Mouse (Mus musculus) frontal cortex, adult (tissue): ENCODE data around the gene Snx27.

Source experiments
- ATAC-seq: cut with Nextera tagmentation; 2 replicates; pipeline ENCODE4 v1.9.2; 2017; ENCODE audit warnings: mild to moderate bottlenecking, moderate library complexity, mixed read lengths; ENCODE audit not compliant: low TSS enrichment

The Snx27 gene

DNA sequence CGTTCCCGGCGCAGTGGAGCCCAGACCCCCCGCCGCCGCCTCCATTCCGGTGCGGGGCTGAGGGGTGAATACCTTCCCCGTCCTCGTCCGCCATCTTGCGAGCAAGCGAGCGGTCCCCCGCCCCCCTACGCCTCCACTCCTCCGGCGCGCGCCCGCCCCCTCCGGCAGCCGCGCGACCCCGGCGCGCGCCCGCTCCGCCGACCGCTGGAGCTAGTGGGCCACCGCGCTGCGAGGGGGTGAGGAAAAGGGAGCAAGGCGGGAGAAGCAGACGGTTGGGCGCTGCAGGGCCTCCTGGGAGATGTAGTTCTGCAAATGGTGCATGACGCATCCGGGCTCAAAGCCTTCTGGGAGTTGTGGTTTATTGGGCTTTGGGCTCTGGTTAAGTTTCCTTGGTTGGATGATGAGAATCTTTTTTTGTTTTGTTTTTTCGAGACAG, at the start of gene Snx27:
Gene Snx27, minus strand, starts transcription at position 261 of the 436 bp plus-strand sequence.
- peak; percentile 97 for ATAC-seq

DNA sequence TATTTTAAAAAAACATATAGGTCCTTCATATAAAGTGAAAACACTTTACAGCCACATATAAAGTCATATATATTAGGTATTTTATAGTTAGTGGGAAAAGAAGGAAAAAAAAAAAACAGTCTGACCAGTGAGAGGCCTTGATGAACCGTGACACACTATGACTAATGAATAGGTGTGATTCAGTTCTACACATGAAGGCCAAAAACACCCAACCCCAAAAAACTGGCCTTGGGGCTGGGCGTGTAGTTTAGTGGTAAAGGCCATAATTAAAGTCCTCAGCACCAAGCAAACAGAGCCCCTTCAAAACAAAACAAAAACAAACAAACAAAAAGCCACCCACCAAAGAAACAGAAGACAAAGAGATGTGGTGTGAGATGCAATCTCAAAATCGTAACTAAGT, 47.4 kb upstream of the Snx27 start:
- no peak for ATAC-seq

DNA sequence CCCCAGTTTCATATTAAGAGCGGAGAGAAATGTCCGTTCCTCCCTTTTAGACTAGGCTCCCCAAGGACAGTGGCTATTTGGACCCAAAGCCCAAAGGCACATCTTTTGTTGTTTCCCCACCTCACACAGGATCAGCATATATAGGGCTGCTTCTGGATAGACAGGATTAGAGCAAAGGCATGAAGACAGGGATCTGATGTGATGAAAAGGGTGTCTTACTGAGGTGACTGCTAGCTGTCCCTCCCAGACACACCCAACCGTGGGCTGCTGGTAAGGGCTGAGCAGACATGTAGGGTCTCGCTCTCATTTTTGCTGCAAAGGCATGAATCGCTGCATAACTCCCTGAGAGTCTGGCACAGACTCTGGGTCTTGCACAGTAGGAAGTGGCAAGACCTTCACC, 46.2 kb upstream of the Snx27 start:
- ATAC-seq, result no peak

DNA sequence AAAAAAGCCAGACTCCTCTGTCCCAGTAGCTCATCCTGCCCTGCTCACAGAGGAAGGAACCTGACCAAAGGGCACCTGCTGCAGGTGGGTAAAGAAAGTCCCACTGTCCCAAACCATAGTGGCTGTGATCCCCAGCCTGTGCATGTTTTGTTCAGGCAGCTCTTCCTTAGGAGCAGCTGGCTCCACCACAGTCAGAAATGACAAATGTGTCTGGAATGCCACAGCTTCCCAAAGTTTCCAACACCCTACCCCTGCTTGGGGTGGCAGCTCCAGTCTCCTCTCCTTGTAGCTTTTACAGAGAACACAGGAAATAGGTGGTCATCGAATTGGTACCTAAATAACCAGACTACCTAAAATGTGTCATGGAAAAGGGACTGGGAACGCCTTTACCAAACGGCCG, 41.8 kb upstream of the Snx27 start:
- ATAC-seq, result no peak

DNA sequence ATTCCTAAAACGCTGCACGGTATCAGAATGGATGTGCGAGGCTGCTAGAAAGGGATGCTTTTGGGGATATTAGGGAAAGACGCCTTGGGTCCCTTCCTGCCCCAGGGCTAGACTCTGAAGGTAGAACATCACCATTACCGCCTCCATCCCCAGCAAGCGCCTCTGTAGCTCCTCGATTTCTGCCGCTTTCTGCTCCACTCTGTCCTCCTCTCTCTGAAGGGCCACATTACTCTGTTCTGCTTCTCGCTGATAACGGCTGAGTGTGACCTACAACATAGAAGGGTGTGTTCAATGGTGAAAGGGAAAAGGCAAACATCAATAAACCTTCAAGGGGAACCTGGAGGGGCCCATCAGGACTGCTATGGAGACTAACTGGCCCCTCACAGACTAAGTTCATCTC, 40.0 kb upstream of the Snx27 start:
- ATAC-seq, result no peak

DNA sequence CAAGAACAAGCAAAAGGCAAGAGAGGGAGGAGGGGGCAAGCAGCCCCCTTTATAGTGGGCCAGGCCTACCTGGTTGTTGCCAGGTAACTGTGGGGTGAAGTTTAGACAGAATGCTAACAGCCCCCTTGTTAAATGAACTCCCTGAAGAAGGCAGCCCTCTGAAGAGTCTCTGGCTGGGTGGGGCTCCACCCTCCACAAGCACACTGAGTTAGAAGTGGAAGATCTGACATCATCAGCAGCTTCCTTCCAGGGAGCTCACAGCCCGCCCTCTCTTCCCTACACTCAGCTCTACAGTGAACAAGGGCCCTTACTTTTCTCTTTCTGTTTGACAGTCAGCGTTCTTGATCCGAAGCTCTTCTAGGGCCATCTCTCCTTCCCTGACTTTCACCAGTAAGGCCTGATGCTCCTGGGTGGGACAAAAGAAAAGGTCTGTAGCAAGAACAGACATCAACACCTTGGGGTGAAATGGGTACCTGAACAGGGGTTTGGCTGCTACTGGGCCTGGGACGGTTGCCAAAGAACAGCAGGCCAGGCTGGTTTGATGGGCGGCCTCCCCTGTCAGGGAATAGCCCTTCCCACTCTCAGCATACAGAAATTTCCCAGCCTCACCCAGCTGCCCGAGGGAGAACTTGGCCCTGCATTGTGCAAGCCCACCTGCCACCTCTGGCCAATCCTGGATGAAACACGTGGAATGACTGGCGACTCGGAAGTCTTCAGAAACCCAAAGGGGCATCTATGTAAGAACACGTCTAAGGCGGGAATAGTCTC, 39.4 kb upstream of the Snx27 start:
- ATAC-seq, result no peak

DNA sequence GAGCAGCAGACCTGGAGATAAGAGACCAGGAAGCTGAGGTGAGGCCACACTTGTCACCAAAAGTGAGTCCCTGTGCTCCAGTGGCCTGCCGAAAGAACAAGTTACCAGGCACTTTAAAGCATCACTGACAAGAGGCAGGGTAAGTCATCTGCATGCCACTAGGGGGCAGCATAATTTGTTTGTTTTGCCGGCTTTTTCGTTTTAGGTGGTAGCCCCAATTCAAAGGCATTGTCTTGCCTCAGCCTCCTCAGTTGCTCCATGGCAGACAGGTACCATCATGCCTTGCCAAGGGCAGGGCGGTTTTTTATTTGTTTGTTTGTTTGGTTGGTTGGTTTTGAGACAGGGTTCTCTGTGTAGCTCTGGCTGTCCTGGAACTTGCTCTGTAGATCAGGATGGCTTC, 34.2 kb upstream of the Snx27 start:
- ATAC-seq, result peak; percentile 55; the same call in 1 of the 2 replicates

DNA sequence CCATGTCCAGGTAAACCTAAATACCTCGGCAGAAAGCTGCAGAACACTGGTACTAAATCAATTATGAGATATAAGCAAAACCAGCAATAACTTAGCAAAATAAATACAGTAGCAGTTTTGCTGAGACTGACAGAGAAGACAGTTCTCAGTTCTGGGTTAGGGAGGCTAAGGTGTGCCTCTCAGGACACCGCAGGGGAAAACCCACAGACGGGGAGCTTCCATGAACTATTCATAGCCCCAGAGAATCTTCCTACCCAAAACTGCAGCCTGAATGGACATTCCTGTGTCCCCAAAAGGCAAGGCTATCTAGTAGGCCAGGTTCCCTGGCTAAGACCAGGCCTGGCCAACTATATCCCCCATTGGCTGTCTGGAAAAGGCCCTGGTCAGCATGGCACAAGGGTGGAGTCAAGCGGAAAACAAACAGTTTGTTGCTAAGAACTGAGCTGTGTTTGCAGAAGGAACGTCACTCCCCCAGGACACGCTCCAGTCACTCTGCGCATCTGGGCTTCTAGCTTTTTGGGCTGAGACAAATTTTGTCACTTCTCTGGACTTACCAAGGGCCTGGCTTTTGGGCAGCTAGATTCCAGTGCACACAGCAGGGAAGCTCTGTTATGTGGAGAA, 30.9 kb upstream of the Snx27 start:
- ATAC-seq, result no peak

DNA sequence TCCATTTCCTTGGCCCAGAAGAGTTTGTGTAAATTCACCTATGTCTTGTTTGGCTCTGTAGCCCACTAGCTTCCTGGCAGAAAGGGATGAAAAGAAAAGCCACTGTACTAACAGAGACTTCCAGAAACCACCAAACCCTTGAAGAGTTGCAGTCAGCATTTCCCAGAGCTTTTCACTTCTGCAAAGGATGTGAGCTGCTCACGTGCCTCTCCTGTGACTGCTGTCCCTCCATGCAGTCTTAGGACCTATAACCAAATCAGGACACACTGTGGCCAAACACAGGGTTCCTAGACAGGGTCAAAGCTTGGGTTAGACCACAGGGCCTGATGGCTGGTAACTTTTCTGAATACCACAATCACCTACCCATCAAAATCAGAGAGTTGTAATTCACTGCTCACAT, 29.8 kb upstream of the Snx27 start:
- ATAC-seq, result no peak

DNA sequence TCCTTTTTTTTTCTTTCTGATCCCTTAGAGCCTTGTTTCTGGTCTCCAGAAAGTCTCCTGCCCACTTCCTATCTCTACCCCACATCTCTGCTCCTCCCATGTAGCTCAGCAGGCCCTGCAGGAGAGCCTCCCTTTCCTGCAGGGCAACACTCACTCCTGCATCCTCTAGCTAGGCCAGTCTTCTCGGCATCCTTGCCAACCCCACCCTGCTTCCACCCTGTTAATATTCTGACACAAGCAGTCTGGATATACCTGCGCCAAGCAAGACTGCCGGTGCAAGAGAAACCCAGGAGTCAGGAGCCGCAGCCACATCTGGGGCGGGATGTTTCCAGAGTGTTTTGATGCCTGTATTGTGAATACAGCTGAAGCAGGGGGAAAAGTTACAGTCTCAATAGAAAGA, 29.3 kb upstream of the Snx27 start:
- ATAC-seq, result 0 out of 2 replicates have a peak, but pooled peaks have one; percentile 7

DNA sequence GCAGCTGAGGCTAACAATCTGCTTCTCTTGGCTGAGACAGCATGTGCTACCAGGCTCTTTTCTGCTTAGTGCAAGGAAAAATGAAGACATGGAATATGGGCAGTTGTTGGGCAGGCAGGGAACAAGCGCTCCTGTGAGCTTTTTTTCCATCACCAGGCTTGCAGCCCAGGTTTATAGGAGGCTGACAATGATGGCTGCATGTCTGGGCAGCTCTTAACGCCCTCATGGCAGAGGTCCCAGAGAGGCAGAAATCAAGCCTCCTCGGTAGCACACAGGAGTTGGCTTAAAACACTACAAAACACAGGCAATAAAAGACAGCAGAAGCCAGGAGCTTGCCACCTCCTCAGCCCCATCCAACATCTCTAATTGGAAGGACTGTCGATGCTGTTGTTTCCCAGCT, 28.8 kb upstream of the Snx27 start:
- peak; percentile 84 for ATAC-seq

DNA sequence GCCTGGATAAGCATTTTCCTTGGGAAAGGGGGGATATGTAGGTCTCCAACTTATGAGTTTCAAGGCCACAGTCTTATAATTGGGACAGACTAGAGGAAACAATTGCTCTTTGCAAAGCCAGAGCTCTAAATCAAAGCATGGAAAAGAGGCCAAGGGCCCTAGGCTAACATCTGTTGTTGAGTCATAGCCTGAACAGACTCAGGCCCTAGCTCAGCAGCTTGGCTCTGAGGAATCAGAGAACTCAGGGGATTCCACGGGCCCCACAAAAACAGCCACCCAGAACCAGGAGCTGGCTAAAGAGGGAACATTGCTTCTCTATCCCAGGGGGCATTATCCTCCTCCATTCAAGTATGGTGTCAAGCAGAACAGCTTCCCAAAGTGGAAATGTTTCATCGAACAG, 28.1 kb upstream of the Snx27 start:
- ATAC-seq, result peak; percentile 42

DNA sequence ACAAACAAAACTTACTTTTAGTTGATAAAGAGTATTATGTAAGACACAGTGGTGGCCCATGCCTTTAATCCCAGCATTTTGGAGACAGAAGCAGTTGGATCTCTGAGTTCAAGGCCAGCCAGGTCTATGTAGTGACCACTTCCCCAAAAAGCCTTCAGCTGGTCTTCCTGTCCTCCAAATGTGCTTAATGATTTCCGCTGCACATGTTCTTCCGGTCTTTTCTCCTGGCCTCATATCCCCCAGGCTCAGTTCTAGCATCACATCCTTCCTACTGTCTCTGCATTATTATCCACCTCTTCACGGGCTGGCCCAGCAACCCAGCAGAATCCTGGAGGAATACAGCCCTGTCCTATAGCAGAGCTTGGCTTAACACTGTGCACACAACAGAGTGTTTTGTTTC, 27.1 kb upstream of the Snx27 start:
- ATAC-seq, result no peak

DNA sequence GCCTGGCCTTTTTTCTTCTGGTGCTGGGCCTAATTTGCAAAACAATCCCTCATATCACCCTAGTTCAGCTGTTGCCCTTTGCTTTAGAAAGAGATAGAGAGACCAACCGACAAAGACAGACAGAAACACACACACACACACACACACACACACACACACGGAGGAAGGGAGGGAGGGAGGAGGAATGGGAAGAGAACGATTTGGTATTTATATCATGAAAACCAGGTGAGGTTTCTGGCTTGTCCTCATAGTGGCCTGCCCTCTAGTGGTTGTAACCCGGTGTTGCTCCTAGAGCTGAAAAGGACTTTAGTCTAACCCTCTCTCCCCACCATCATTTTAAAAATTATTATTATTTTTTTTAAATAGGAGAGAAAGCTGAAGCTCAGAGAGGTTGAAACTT, 19.4 kb upstream of the Snx27 start:
- ATAC-seq, result peak; percentile 85

DNA sequence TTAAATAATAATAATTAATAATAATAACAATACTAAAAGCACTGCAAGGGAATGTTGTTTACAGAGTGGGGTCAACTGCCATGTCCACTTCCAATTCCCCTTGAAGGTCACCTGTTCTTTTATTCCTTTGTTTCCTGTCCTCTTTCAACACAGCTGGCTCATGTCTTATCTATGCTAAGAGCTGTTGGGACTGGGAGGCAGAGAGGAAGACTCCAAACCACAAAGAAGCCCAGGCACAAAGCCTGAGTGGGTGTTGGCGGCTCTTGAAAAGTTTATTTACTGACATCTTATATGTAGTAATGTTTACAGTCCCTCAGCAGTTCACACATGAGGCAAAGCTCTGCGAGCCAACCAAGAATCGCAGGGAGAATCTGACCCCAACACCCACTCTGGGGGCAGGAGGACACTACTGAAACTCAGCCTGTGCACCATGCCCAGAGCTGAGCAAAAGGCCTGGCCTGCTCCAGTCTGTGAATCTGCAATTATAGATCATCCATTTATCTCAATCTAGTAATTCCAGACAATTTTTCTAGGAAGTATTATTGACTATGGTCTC, 14.8 kb upstream of the Snx27 start:
- no peak for ATAC-seq

DNA sequence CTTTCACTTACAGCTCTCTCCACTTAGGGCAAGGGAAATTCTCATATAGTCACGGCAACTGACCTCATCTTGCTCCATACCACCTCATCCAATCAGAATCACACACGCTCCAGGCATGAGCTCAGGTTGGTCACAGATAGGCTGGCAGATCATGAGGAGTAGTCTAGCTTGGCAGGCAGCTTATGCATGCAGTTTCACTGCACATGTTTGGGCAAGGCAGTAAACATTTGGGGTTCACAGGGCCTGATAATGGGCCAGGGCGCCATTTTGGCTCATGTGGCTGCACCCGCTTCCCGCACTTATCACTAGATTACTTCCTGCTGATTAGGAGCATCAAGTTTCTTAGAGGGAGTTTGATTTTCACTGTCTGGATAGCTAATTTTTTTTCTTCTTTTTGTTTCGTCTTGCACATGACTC, 13.4 kb upstream of the Snx27 start:
- ATAC-seq, result no peak

DNA sequence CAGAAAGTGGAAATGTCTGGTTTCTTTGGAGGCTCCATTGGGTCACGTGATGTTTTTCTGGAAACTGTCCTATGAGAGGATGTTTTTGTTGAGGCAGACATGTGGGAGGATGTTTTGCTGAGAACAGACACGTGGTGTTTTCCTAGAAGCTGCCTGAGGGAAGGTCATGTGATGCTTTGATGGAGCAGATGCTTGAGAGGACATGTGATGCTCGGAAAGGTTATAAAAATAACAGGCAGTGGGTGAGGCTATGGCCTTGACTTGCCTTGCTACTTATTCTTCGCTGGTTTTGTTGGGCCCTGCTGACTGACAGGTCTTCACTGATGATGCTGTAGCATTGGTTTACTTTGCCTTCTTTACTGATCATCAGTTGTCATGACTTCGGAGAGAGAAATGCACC, 8.6 kb upstream of the Snx27 start:
- no peak for ATAC-seq

DNA sequence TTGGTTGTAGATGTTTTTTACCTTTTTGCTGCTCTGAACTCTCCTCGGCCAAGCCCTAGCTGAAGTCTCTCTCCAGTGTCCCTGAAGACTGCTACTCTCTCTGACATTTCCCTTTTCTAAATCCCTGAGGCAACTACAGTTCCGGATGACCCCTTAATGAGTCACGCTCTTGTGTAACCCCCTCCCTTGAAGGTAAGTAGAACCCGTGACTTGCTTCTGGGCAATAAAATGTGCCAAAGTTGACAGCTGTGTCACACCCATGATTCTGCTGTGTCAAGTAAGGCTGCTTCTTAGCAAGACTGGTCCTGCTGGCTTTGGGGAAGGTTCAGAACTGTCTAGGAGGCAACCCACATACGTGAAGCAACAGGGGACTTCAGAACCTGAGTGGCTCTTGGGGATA, 5.4 kb upstream of the Snx27 start:
- ATAC-seq, result no peak

DNA sequence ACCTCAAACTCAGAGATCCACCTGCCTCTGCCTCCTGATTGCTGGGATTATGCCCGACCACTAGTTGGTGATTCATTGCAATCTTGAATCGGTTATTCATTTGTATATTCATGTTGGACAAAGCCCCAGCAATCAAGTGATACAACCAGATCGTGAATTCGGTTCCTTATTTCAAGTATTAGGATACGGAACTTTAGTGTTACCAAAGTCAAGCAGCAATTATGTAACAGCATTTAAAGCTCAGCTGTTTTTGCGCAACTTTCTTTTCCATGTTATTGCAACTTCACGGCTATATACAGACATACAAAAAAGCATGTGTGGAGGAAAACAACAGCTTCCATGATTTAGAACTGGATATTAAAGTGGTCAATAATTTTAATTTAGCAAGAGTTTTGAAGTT, 428 bp upstream of the Snx27 start:
- ATAC-seq, result 0 out of 2 replicates have a peak, but pooled peaks have one; percentile 4

DNA sequence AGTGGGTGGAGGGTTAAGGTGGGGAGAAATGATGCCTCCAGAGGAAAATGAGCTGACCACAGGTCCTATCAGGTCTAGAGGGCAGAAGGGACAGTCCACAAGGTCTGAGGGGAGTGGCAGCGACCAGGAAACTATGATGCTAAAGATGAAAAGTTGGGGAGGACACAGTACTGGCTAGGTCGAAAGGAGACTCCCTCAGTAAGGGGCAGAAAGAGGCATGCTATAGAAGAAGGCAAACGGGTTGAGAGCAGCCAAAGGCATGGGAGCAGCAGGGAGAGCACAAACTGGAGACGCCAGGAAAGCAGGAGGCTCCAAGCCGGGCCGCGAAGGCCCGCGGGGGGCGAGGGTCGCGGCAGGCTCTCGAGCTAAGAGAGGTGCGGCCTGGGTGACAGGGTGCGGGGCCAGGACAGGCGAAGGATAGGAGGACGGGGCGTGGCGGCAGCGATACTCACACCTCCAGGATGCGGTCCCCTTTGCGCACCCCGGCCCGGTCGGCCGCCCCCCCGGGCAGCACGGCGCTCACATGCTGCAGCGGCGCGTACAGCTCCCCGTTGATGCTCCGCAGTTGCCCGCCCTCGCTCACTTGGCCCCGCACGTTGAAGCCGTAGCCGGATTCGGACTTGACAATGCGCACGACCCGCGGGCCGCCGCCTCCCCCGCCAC, 592 bp downstream of the Snx27 start:
- peak; percentile 66 for ATAC-seq

DNA sequence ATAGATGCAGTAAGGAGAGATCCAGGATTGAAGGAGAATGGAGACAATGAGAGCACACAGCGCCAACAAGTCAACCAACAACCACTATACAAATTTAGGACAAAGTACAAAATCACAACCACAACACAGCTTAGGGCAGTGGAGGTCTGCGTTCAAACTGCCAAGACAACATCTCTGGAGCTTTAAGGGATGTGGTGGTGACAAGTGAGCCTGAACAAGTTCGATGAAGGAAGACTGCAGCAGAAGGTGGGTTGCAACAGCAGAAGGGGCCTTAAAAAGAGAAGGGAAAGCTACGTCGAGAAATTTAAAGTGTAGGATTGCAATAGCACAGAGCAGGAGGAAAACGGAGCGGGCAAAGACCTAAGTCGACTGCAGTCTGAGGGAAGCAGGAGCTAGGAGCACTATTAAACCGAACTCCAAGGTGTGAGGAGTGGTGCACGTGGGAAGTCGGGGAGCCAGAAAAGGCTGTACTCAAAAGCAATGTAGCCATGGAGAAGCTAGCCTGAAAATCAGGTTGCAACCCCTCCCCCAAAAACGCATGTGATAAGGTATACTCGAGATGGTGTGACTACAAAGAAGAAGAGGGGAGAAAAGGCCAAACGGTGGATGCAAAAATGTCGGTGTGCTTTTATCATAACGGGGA, 1.3 kb downstream of the Snx27 start:
- peak; percentile 18; the same call in 1 of the 2 replicates for ATAC-seq

DNA sequence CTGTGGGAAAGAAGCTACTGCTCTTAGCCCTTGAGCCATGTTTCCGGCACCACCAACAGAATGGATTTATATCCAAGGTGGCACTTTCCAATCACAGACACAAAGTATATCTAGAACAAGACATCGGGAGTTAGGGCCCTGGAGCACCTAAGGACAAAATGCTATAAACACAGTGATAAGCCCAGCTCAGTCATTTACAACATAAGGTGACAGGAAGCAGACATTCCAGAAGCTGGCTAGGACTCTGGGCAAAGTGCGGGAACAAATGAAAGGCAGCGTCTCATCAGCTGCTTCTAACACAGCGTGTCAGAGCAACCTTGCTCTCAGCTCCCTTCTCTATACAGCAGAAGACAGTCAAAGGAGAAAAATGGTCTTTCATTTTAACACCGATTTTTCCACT, 8.0 kb downstream of the Snx27 start:
- ATAC-seq, result no peak
